Mouse (Mus musculus) small intestine, adult 2 months (tissue): ENCODE measurements at regions not wholly inside any gene's neighbourhood (a gene's known extent, or its start where the extent isn't known, plus 50 kb on each side); places are given as distances from the start of the nearest gene placed in this dataset.

Experiments used
- H3K27ac ChIP-seq: fragments of 200-500 bp; 2 replicates; pipeline ENCODE4 v1.5.1; 2012; ENCODE audit warnings: low read depth, low read length, control low read depth, inconsistent platforms; ENCODE audit not compliant: insufficient read depth
- H3K27me3 ChIP-seq: fragments of 200-500 bp; 2 replicates; pipeline ENCODE4 v1.6.1; 2012; ENCODE audit warnings: mild to moderate bottlenecking, moderate library complexity, low read length, inconsistent platforms; ENCODE audit not compliant: control insufficient read depth, insufficient read depth
- H3K36me3 ChIP-seq: fragments of 200-500 bp; 2 replicates; pipeline ENCODE4 v1.6.1; 2012; ENCODE audit warnings: mild to moderate bottlenecking, low read length, control low read depth, inconsistent platforms; ENCODE audit not compliant: control insufficient read depth, insufficient read depth
- H3K4me1 ChIP-seq: fragments of 200-500 bp; 2 replicates; pipeline ENCODE4 v1.6.1; 2012; ENCODE audit warnings: low read length, inconsistent platforms, mixed read lengths; ENCODE audit not compliant: control insufficient read depth, insufficient read depth, insufficient read length
- H3K4me3 ChIP-seq: fragments of 200-500 bp; 2 replicates; pipeline ENCODE4 v1.5.1; 2012; ENCODE audit warnings: low read depth, mild to moderate bottlenecking, control low read depth, inconsistent platforms, low read length, moderate library complexity
- CTCF ChIP-seq: fragments of 200-500 bp; IDR thresholded peaks from 2 replicates; pipeline ENCODE4 v1.5.1; 2012; ENCODE audit warnings: low read depth, mild to moderate bottlenecking, control low read depth, inconsistent platforms, low read length, moderate library complexity, mixed read lengths; ENCODE audit not compliant: insufficient replicate concordance, insufficient read length; ENCODE audit errors: extremely low read depth
- POLR2A ChIP-seq: fragments of 200-500 bp; IDR thresholded peaks from 2 replicates; pipeline ENCODE4 v1.6.1; 2012; ENCODE audit warnings: low read depth, mild to moderate bottlenecking, control low read depth, inconsistent platforms, low read length, moderate library complexity
- WGBS: fragments of 180-500 bp; shearing (Covaris S2); methylation state at CpG from one replicate; pipeline ENCODE4 v1.1.7; 2018; 5-methylcytosine and 5-hydroxymethylcytosine counted together

DNA sequence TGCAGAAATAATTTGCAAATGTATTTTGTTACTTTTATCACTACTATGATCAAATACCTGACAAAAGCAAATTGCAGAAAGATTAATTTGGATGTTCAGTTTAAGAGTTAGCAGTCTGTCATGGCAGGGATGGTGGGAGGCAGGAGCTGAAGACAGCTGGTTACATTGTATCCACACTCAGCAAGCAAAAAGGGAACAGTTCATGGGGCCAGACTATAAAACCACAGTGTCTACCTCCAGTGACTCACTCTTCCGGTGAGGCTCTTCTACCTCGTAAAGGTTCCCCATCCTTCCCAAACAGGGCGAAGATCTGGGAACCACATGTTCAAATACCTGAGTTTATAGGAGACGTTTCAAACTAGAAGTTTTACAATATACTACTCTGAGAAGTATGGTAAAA, 145.2 kb upstream of the Fam78b start:
- Histone ChIP-seq H3K27ac (no peak overlapping the region), H3K36me3 (no peaks in the 10 kb centered on the region), H3K4me1 (no peaks in the 10 kb centered on the region), H3K27me3 (no peaks in the 10 kb centered on the region), H3K4me3 (no peak overlapping the region)
- WGBS = 77% methylated on average over 4 of the region's 4 CpGs
- TF ChIP-seq POLR2A = no peak
- no peak for TF ChIP-seq CTCF

DNA sequence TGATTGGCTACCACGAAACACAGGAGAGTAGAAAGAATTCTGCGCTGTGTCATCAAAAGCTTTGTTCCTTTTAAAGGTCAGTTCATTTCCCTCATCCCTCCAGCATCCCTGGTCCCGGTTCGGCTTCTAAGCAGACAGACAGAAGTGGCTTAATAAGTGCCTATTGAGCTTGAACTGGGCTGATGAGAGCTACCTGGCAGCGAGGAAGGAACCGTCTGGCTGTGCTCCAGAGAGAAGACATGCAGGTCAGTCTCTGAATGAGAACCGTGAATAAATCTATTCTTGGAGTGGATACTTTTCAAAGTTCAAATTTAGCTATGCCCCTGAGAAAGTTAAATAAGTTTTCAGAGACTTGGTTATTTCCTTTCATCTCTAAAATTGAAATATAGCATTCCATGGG, 135.0 kb upstream of the Fam78b start:
- no peak overlapping the region for H3K4me3 ChIP-seq
- no peaks in the 10 kb centered on the region for H3K27me3 ChIP-seq
- H3K36me3 ChIP-seq = no peaks in the 10 kb centered on the region
- no peak overlapping the region for H3K27ac ChIP-seq
- TF ChIP-seq POLR2A (no peak), CTCF (no peak)
- H3K4me1 ChIP-seq = no peaks in the 10 kb centered on the region
- WGBS = 75% methylated on average over 7 of the region's 7 CpGs

DNA sequence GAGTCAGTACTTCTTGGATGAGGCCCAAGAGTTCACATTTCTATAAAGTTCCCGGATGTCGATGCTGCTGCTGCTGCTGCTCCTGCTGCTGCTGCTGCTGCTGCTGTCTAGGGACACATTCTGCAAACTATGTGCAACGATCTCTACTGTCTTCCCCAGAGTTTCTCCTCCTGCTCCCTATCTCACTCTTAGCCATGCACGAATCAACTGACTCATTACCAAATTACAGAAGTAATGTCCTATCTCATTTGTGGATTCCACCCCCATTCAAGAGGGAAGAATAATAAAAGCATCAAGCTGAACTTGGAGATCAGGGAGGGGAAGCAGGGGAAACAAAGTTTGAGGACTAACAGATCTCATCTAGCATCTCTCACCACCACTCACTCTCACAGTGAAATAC, 130.0 kb upstream of the Fam78b start:
- Histone ChIP-seq H3K4me1 (no peaks in the 10 kb centered on the region), H3K4me3 (no peak overlapping the region), H3K27me3 (no peaks in the 10 kb centered on the region), H3K27ac (no peak overlapping the region), H3K36me3 (no peaks in the 10 kb centered on the region)
- 64% methylated on average over 4 of the region's 4 CpGs for WGBS
- TF ChIP-seq POLR2A (no peak), CTCF (no peak)

DNA sequence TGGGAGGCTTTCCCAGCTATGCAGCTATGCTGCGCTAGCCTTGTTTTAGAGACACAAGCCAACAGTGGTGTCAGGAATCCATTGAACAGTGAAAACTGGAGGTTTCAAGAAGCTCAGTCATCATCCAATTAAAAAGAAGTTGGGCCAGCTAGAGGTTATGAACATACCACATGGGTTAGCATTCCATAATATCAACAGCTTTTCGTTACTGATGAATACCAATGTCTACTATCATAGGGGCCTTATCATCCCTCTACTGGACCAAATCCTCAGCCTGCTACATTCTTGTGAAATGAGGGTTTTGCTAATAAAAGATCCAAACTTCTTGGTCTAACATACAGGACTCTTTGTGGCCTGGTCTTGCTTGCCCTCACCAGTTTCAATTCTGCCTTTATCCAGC, 124.8 kb upstream of the Fam78b start:
- no peak for TF ChIP-seq CTCF
- TF ChIP-seq POLR2A = no peak
- Histone ChIP-seq H3K27me3 (no peaks in the 10 kb centered on the region), H3K4me3 (no peak overlapping the region), H3K4me1 (no peaks in the 10 kb centered on the region), H3K36me3 (no peaks in the 10 kb centered on the region), H3K27ac (no peak overlapping the region)
- WGBS = 86% methylated on average over 2 of the region's 2 CpGs

DNA sequence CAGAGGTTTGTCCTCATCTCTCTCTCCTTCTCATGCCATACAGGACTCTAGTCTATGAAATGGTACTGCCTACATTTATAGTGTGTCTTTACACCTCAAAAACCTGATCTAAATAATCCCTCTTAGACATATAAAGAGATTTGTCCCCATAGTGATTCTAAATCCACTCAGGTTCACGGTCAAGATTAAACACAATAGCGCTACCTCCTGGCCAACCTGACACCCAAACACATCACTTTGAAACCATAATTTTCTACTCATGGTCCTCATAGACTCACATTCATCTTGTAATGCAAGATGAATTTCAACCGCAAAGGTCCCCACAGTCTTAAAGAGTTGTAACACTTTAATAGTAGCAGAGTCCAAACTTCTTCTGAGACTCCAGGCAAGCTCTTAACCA, 118.0 kb upstream of the Fam78b start:
- Histone ChIP-seq H3K27me3 (no peaks in the 10 kb centered on the region), H3K4me1 (no peaks in the 10 kb centered on the region), H3K36me3 (no peaks in the 10 kb centered on the region), H3K4me3 (no peak overlapping the region), H3K27ac (no peak overlapping the region)
- 81% methylated on average over 3 of the region's 3 CpGs for WGBS
- TF ChIP-seq POLR2A (no peak), CTCF (no peak)

DNA sequence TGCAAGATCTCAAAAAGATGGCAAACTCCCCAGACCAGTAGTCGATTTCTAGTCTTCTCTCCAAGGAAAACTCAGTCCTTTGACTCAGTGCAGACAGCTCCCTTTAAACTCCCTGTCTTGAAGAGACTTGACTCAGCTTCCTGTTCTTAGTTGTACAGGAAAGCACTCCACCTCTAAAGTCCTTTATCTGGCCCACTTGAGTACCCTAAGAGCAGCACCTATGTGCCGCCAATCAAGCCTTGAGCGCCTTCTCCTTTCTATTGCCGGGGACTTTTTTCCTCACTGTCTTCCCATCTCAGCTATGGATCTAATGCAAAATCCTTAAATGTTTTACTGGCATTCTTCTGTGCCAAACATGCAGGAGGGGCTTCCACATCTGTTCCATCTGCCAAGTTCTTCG, 105.3 kb upstream of the Fam78b start:
- H3K27ac ChIP-seq = no peak overlapping the region

DNA sequence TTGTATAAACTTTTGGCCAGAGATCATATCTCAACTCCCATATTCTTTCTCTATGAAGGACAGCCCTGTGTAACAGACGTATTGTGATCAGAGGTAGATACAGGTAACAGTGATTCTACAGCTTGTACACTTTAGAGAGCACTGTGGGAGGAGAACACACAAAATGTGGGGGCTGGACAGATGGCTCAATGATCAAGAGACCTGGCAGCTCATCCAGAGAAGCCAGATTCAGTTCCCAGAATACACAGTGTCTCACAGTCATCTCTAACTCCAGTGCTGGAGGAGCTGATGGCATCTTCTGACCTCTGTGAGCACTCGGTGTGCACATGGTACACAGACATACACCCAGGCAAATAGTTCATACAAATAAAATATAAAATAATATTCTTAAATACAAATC, 102.5 kb upstream of the Fam78b start:
- TF ChIP-seq POLR2A (no peak), CTCF (no peak)
- H3K4me3 ChIP-seq = no peak overlapping the region
- no peak overlapping the region for H3K27ac ChIP-seq
- H3K36me3 ChIP-seq = no peaks in the 10 kb centered on the region
- 82% methylated on average over 2 of the region's 2 CpGs for WGBS
- no peaks in the 10 kb centered on the region for H3K4me1 ChIP-seq
- no peaks in the 10 kb centered on the region for H3K27me3 ChIP-seq

More for the DNA sequence above, 105.3 kb upstream of the Fam78b start:
- no peaks in the 10 kb centered on the region for H3K36me3 ChIP-seq
- H3K4me3 ChIP-seq = no peak overlapping the region
- 86% methylated on average over 5 of the region's 5 CpGs for WGBS
- no peaks in the 10 kb centered on the region for H3K4me1 ChIP-seq
- no peaks in the 10 kb centered on the region for H3K27me3 ChIP-seq
- TF ChIP-seq CTCF (no peak), POLR2A (no peak)

DNA sequence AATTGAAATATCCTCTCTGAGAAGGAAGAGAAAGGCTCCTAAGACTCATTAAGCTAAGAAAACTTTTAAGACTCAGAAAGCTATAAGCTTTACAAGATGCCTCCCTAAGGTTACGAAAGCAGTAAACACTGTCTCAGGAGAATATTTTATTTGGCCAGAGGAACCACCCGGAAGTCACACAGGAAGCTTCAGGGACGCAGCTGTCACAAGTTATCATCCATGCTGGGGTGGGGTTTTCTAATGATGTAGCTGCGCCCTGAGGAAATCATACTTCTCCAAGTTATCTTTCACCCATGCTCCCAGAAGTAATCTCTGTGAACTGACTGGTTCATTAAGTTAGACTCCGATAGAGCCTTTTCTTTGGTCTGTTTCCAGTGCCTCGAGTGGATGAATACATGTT, 102.0 kb upstream of the Fam78b start:
- H3K27me3 ChIP-seq = no peaks in the 10 kb centered on the region
- H3K27ac ChIP-seq = no peak overlapping the region
- 62% methylated on average over 6 of the region's 6 CpGs for WGBS
- H3K4me1 ChIP-seq = no peaks in the 10 kb centered on the region
- TF ChIP-seq POLR2A (no peak), CTCF (no peak)
- H3K4me3 ChIP-seq = no peak overlapping the region
- H3K36me3 ChIP-seq = no peaks in the 10 kb centered on the region
